Mouse (Mus musculus) spleen, postnatal 14 days (tissue): ENCODE data around the gene Procr.

Source experiments
- DNase-seq, 2 experiments: peaks; one replicate each; pipeline ENCODE4 v3.0.0; 2021 to 2022; ENCODE audit warnings: low spot score in 2 of 2

Gene Procr

GRCm38 (mm10) chr2:155755746-155756145, 4.8 kb downstream of the Procr start:
- DNase-seq: peak in 1 of 2 experiments; percentile 35

- DNase-seq: no peak
Observed at GRCm38 (mm10) chr2:155756855-155757566, 6.1 kb downstream of the Procr start.

GRCm38 (mm10) chr2:155764679-155765418, 13.9 kb downstream of the Procr start:
- DNase-seq: peak in 1 of 2 experiments; percentile 64

- DNase-seq: no peak
Observed at GRCm38 (mm10) chr2:155773664-155774063, 22.7 kb downstream of the Procr start.

GRCm38 (mm10) chr2:155774261-155774926, 23.5 kb downstream of the Procr start:
- DNase-seq: no peak

- DNase-seq: no peak
Observed at GRCm38 (mm10) chr2:155774927-155775684, 24.2 kb downstream of the Procr start, which contains the start of gene Mmp24. Gene Mmp24, plus strand, starts transcription at chr2:155775342.

GRCm38 (mm10) chr2:155775685-155776263, 24.9 kb downstream of the Procr start:
- peak in 1 of 2 experiments; percentile 31 for DNase-seq

GRCm38 (mm10) chr2:155776824-155777687, 26.1 kb downstream of the Procr start:
- no peak for DNase-seq

- no peak for DNase-seq
Observed at GRCm38 (mm10) chr2:155777688-155777985, 26.7 kb downstream of the Procr start.

GRCm38 (mm10) chr2:155778004-155778403, 27.1 kb downstream of the Procr start:
- no peak for DNase-seq

- DNase-seq: no peak
Observed at GRCm38 (mm10) chr2:155779066-155779465, 28.1 kb downstream of the Procr start.

GRCm38 (mm10) chr2:155779506-155779905, 28.6 kb downstream of the Procr start:
- no peak for DNase-seq

- no peak for DNase-seq
Observed at GRCm38 (mm10) chr2:155784534-155784933, 33.6 kb downstream of the Procr start.

GRCm38 (mm10) chr2:155786905-155787304, 36.0 kb downstream of the Procr start:
- no peak for DNase-seq

- no peak for DNase-seq
Observed at GRCm38 (mm10) chr2:155787949-155788931, 37.3 kb downstream of the Procr start.

- DNase-seq: no peak
Observed at GRCm38 (mm10) chr2:155792899-155793298, 42.0 kb downstream of the Procr start.

GRCm38 (mm10) chr2:155794674-155795445, 43.9 kb downstream of the Procr start:
- DNase-seq: no peak

- DNase-seq: no peak
Observed at GRCm38 (mm10) chr2:155798613-155799012, 47.7 kb downstream of the Procr start.

GRCm38 (mm10) chr2:155802761-155803160, 51.8 kb downstream of the Procr start:
- DNase-seq: no peak
